Mouse (Mus musculus) ES-E14 (cell line): ENCODE data around the gene Gm13762. TPM values are rescaled to one million over a fixed set of nuclear protein-coding genes. Genes with fewer than 3 reads are reported as not detected.
"Not testable (repeated sequence)": the region's sequence is repeated elsewhere in the genome, so short reads cannot be mapped to it uniquely, and the experiment has no call there.

ENCODE experiments used
- DNase-seq: peaks from one replicate; pipeline ENCODE4 v3.0.0-alpha.2; 2013; ENCODE audit warnings: low read depth, low spot score
- H3K27ac ChIP-seq: 2 replicates; pipeline ENCODE4 v1.5.1; 2012; ENCODE audit warnings: low read depth, mild to moderate bottlenecking, low read length, moderate library complexity, mixed read lengths; ENCODE audit not compliant: poor library complexity, insufficient read depth, severe bottlenecking
- H3K36me3 ChIP-seq: 2 replicates; pipeline ENCODE4 v1.6.1; 2012; ENCODE audit warnings: mild to moderate bottlenecking, low read length, moderate library complexity, mixed read lengths; ENCODE audit not compliant: control insufficient read depth, poor library complexity, insufficient read depth, severe bottlenecking
- H3K4me1 ChIP-seq, 2 experiments: fragments of 150-350 bp in 1 of 2; sonication (generic) in 1 of 2; 2 replicates each; pipeline ENCODE4 v1.6.1; 2012; ENCODE audit warnings: low read length in 2 of 2, mild to moderate bottlenecking in 1 of 2, mixed read lengths in 1 of 2; ENCODE audit not compliant: control insufficient read depth in 2 of 2, insufficient read depth in 2 of 2, poor library complexity in 1 of 2
- H3K4me3 ChIP-seq, 2 experiments: fragments of 150-350 bp in 1 of 2; sonication (generic) in 1 of 2; 2 replicates each; pipeline ENCODE4 v1.5.1; 2012; ENCODE audit warnings: low read length in 2 of 2, low read depth in 1 of 2, mild to moderate bottlenecking in 1 of 2, mixed read lengths in 1 of 2; ENCODE audit not compliant: insufficient read depth in 1 of 2, poor library complexity in 1 of 2, severe bottlenecking in 1 of 2
- H3K9ac ChIP-seq: 2 replicates; pipeline ENCODE4 v1.6.1; 2012; ENCODE audit warnings: low read depth, mild to moderate bottlenecking, low read length, mixed read lengths; ENCODE audit not compliant: poor library complexity, insufficient read depth, severe bottlenecking
- H3K9me3 ChIP-seq: fragments of 150-350 bp; sonication (generic); 2 replicates; pipeline ENCODE4 v1.6.1; 2012; ENCODE audit warnings: low read depth, mild to moderate bottlenecking, low read length; ENCODE audit not compliant: control insufficient read depth, insufficient read depth
- CHD2 ChIP-seq: IDR thresholded peaks from 2 replicates; pipeline ENCODE4 v1.6.1; 2014; ENCODE audit warnings: mild to moderate bottlenecking, low read depth, low read length, inconsistent platforms
- HCFC1 ChIP-seq: IDR thresholded peaks from 2 replicates; pipeline ENCODE4 v1.6.1; 2012; ENCODE audit warnings: low read length, inconsistent platforms, borderline replicate concordance; ENCODE audit not compliant: insufficient read depth
- MAFK ChIP-seq: IDR thresholded peaks from 2 replicates; pipeline ENCODE4 v1.6.1; 2014; ENCODE audit warnings: mild to moderate bottlenecking, low read depth, low read length, inconsistent platforms; ENCODE audit not compliant: insufficient read depth
- ZC3H11A ChIP-seq: IDR thresholded peaks from 2 replicates; pipeline ENCODE4 v1.6.1; 2012; ENCODE audit warnings: low read depth, mild to moderate bottlenecking, inconsistent platforms, low read length, borderline replicate concordance
- ZNF384 ChIP-seq: IDR thresholded peaks from 2 replicates; pipeline ENCODE4 v1.6.1; 2012; ENCODE audit warnings: low read depth, low read length, inconsistent platforms
- in situ Hi-C, 2 experiments: fragments of 600-800 bp; cut with MboI; formaldehyde crosslinking; loops; one replicate each; pipeline ENCODE4 v1.15.1; 2025; ENCODE audit warnings: low sequenced_read_pairs in 2 of 2, inconsistent platforms in 1 of 2; ENCODE audit not compliant: unreplicated experiment in 2 of 2
- total RNA-seq: library from RNA; depleted of rRNA; stranded (reverse); fragments of 300-350 nt; gene quantifications from 2 replicates; pipeline ENCODE4 v1.2.3, GENCODE M21; 2012; rRNA removed

The Gm13762 gene
- not detected in 2 replicates for total RNA-seq

GRCm38 (mm10) chr2:88980181-88980580, at the start of gene Gm13762:
TSS of gene Gm13762 (minus strand) at chr2:88980281.
- Histone ChIP-seq H3K27ac (no peak within 1 kb of the TSS), H3K9me3 (no peaks in the 10 kb centered on the region), H3K4me3 (no peak within 1 kb of the TSS), H3K4me1 (no peaks in the 10 kb centered on the region), H3K36me3 (no peaks in the 10 kb centered on the region), H3K9ac (no peak within 1 kb of the TSS)
- no peak for DNase-seq
- TF ChIP-seq CHD2 (no peak), ZNF384 (no peak), MAFK (no peak), HCFC1 (no peak), ZC3H11A (no peak)
- in situ Hi-C loops, result no loop called here

GRCm38 (mm10) chr2:89021436-89021835, 41.4 kb upstream of the Gm13762 start:
- H3K9me3 ChIP-seq, DNase-seq, H3K4me1 ChIP-seq, H3K9ac ChIP-seq, H3K36me3 ChIP-seq, H3K4me3 ChIP-seq, in situ Hi-C loops, H3K27ac ChIP-seq: not testable (repeated sequence)

DNA sequence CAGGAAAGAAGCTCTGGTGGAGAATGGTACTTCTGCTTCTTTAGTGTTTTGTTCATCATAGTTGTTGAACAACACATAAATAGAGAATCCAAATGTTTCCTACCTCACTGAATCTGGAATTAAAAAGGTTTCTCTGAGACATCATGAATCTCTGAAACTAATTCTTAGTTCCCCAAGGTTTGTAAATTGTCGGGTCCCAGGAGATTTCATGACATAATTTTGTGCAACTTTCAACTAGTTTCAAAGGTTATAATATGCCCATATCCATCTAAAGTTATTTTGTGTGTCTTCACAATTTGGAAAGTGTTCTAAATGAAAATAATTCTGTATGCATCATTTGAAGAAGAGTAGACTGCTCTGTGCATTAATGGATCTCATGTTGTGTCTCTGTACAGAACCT, 38.2 kb upstream of the Gm13762 start, which contains the start of gene Olfr1216:
TSS of gene Olfr1216 (minus strand) at position 101 of the 400 bp plus-strand sequence.
- in situ Hi-C loops, result no loop called here
- no peak for DNase-seq
- Histone ChIP-seq H3K36me3 (no peaks in the 10 kb centered on the region), H3K4me3 (no peak within 1 kb of the TSS), H3K9me3 (no peaks in the 10 kb centered on the region), H3K9ac (no peak within 1 kb of the TSS), H3K4me1 (no peaks in the 10 kb centered on the region), H3K27ac (no peak within 1 kb of the TSS)
- TF ChIP-seq MAFK (no peak), CHD2 (no peak), ZNF384 (no peak), ZC3H11A (no peak), HCFC1 (no peak)

DNA sequence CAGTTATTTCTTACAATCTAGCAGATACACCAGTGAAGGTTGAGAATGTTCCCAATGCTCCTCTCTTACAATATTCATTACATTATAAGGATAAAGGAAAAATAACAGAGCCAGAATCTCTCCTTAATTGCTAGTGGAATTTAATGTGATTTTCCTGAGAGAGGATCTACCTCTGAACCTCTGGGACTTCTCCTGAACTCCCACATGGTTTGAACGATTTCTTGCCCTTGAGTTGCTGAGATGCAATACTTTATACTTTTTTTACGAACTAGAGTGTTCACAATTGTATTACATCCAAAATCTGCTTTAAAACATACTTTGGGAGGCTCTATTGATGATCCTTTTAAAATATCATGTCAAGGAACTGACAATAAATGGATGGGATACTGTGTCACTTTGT, 26.8 kb upstream of the Gm13762 start, which contains the start of gene Olfr1215:
TSS of gene Olfr1215 (minus strand) at position 101 of the 400 bp plus-strand sequence.
- TF ChIP-seq HCFC1, result no peak
- TF ChIP-seq MAFK, result no peak
- no peak for TF ChIP-seq CHD2
- in situ Hi-C loops, result no loop called here
- H3K4me1 ChIP-seq, result no peaks in the 10 kb centered on the region
- no peak for DNase-seq
- H3K36me3 ChIP-seq, result no peaks in the 10 kb centered on the region
- no peaks in the 10 kb centered on the region for H3K9me3 ChIP-seq
- no peak within 1 kb of the TSS for H3K27ac ChIP-seq
- H3K4me3 ChIP-seq, result no peak within 1 kb of the TSS
- H3K9ac ChIP-seq, result no peak within 1 kb of the TSS

DNA sequence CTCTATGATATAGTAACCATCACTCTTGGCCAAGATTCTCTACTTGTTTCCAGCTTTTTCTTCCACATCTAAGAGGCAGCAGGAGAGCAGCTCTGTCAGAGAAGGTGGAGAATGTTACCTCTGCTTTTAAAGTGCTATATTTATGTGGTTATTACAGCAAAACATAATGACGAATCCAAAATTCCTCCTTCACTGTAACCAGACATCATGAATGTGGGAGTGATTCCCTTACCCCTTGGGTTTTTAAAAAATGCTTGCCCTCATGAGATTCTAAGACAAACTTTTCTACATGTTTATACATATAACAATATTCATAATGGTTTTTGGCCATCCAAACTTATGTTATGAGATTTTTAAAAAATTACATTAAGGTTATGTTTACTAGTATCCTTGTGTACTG, 12.5 kb upstream of the Gm13762 start, which contains the start of gene Olfr1214:
TSS of gene Olfr1214 (minus strand) at position 101 of the 400 bp plus-strand sequence.
- in situ Hi-C loops, result no loop called here
- Histone ChIP-seq H3K9ac (no peak within 1 kb of the TSS), H3K36me3 (no peaks in the 10 kb centered on the region), H3K9me3 (no peaks in the 10 kb centered on the region), H3K27ac (no peak within 1 kb of the TSS), H3K4me3 (no peak within 1 kb of the TSS), H3K4me1 (no peaks in the 10 kb centered on the region)
- DNase-seq, result no peak
- TF ChIP-seq ZC3H11A, result no peak
- TF ChIP-seq HCFC1, result no peak
- no peak for TF ChIP-seq MAFK
- TF ChIP-seq CHD2, result no peak
- TF ChIP-seq ZNF384, result no peak
